Mouse (Mus musculus) megakaryocyte, embryonic 14.5 days (primary cell): Measurements from ENCODE around the gene Hist1h2ab.
"Not testable (repeated sequence)": the region's sequence is repeated elsewhere in the genome, so short reads cannot be mapped to it uniquely, and the experiment has no call there.

Experiments used
- FLI1 ChIP-seq: IDR thresholded peaks from 2 replicates; pipeline ENCODE4 v1.6.1; 2012; ENCODE audit warnings: low read length, inconsistent platforms, mixed read lengths
- GATA1 ChIP-seq: IDR thresholded peaks from 3 replicates; pipeline ENCODE4 v1.6.1; 2012; ENCODE audit warnings: mixed read lengths, low read length, inconsistent platforms, borderline replicate concordance

- TF ChIP-seq GATA1, FLI1: not testable (repeated sequence)
These were observed 1.3 kb downstream of the Hist1h2ab start, which contains the start of gene Hist1h3b for GRCm38 (mm10) chr13:23752067-23752741.
